Mouse (Mus musculus) kidney, embryonic 16.5 days (tissue): Measurements from ENCODE around the gene Tmem234. TPM values are rescaled to one million over a fixed set of nuclear protein-coding genes. Genes with fewer than 3 reads are reported as not detected.
A peak's percentile ranks its signal among the peaks of the same experiment; 100 is the strongest.

ENCODE experiments used
- ATAC-seq: fragments of 200-750 bp; cut with Nextera tagmentation; 2 replicates; pipeline ENCODE4 v1.8.0; 2017; ENCODE audit warnings: moderate TSS enrichment; ENCODE audit not compliant: low FRiP score, low TSS enrichment
- H3K27ac ChIP-seq: fragments of 300-500 bp; sonication (generic); 2 replicates; pipeline ENCODE4 v1.5.1; 2014; ENCODE audit warnings: low read length
- H3K27me3 ChIP-seq: fragments of 300-500 bp; sonication (generic); 2 replicates; pipeline ENCODE4 v1.6.1; 2014; ENCODE audit warnings: low read length, control low read depth, mixed read lengths; ENCODE audit not compliant: insufficient read depth
- H3K36me3 ChIP-seq: fragments of 300-500 bp; sonication (generic); 2 replicates; pipeline ENCODE4 v1.6.1; 2014; ENCODE audit warnings: low read length, control low read depth, mixed read lengths; ENCODE audit not compliant: insufficient read depth
- H3K4me1 ChIP-seq: fragments of 300-500 bp; sonication (generic); 2 replicates; pipeline ENCODE4 v1.6.1; 2014; ENCODE audit warnings: low read length, control low read depth, mixed read lengths; ENCODE audit not compliant: insufficient read depth
- H3K4me2 ChIP-seq: fragments of 300-500 bp; sonication (generic); replicated peaks from 2 replicates; pipeline ENCODE4 v1.6.1; 2014; ENCODE audit warnings: low read depth, low read length
- H3K4me3 ChIP-seq: fragments of 300-500 bp; sonication (generic); 2 replicates; pipeline ENCODE4 v1.5.1; 2014; ENCODE audit warnings: mild to moderate bottlenecking, low read length
- H3K9ac ChIP-seq: fragments of 300-500 bp; sonication (generic); replicated peaks from 2 replicates; pipeline ENCODE4 v1.6.1; 2014; ENCODE audit warnings: low read length
- H3K9me3 ChIP-seq: fragments of 300-500 bp; sonication (generic); 2 replicates; pipeline ENCODE4 v1.6.1; 2016; ENCODE audit warnings: low read length, control low read depth
- WGBS: fragments of 180-500 bp; shearing (Covaris S2); extraction: QIAGEN DNeasy Blood & Tissue Kit; methylation state at CpG from one replicate; pipeline ENCODE4 v1.1.7; 2014; 5-methylcytosine and 5-hydroxymethylcytosine counted together
- polyA plus RNA-seq: library from polyadenylated mRNA; unstranded; fragments of >200 nt; fragmentation: Nextera tagmentation; extraction: Ambion mirVana; gene quantifications from 2 replicates; pipeline ENCODE4 v1.2.1, GENCODE M21; 2015

Tmem234 gene
- polyA plus RNA-seq, 1 experiment from 2014 or later: 216 TPM

- Histone ChIP-seq H3K36me3 (no peaks in the 10 kb centered on the region), H3K4me1 (peaks cover 17% of the 10 kb centered on the region), H3K9me3 (no peaks in the 10 kb centered on the region), H3K4me3 (peak overlapping the region; percentile 34), H3K27ac (peak overlapping the region; percentile 46; the same call in 1 of the 2 replicates), H3K4me2 (peak overlapping the region; percentile 41), H3K27me3 (no peaks in the 10 kb centered on the region), H3K9ac (peak overlapping the region; percentile 56; the same call in 1 of the 2 replicates)
- 73% methylated on average over 7 of the region's 7 CpGs for WGBS
- ATAC-seq: no peak
Measured at GRCm38 (mm10) chr4:129577688-129578087, 22.8 kb upstream of the Tmem234 start.

GRCm38 (mm10) chr4:129578466-129578865 lies 22.0 kb upstream of the Tmem234 start, which contains the start of gene Fam167b:
TSS of gene Fam167b (minus strand) at chr4:129578549.
- no peaks in the 10 kb centered on the region for H3K9me3 ChIP-seq
- WGBS: 72% methylated on average over 5 of the region's 5 CpGs
- H3K9ac ChIP-seq: peak within 1 kb of the TSS; percentile 56
- H3K27me3 ChIP-seq: no peaks in the 10 kb centered on the region
- H3K36me3 ChIP-seq: no peaks in the 10 kb centered on the region
- ATAC-seq: no peak
- H3K4me1 ChIP-seq: peaks cover 17% of the 10 kb centered on the region
- peak within 1 kb of the TSS; percentile 41 for H3K4me2 ChIP-seq
- H3K27ac ChIP-seq: peak within 1 kb of the TSS; percentile 52
- peak within 1 kb of the TSS; percentile 34 for H3K4me3 ChIP-seq

- ATAC-seq: no peak
- Histone ChIP-seq H3K4me3 (no peak overlapping the region), H3K27me3 (no peaks in the 10 kb centered on the region), H3K27ac (0 out of 2 replicates have a peak overlapping the region, but pooled peaks have one; percentile 48), H3K4me2 (no peak overlapping the region), H3K9me3 (no peaks in the 10 kb centered on the region), H3K4me1 (peaks cover 23% of the 10 kb centered on the region), H3K36me3 (no peaks in the 10 kb centered on the region), H3K9ac (no peak overlapping the region)
- WGBS: 64% methylated on average over 7 of the region's 7 CpGs
Measured at GRCm38 (mm10) chr4:129580347-129580746, 20.1 kb upstream of the Tmem234 start.

GRCm38 (mm10) chr4:129582251-129582650 lies 18.2 kb upstream of the Tmem234 start:
- Histone ChIP-seq H3K27me3 (no peaks in the 10 kb centered on the region), H3K9ac (no peak overlapping the region), H3K27ac (no peak overlapping the region), H3K4me3 (no peak overlapping the region), H3K4me2 (no peak overlapping the region), H3K9me3 (no peaks in the 10 kb centered on the region), H3K36me3 (no peaks in the 10 kb centered on the region), H3K4me1 (peaks cover 18% of the 10 kb centered on the region)
- WGBS: 77% methylated on average over 1 of the region's 1 CpGs
- no peak for ATAC-seq

- H3K9ac ChIP-seq: peak overlapping the region; percentile 72
- no peaks in the 10 kb centered on the region for H3K27me3 ChIP-seq
- H3K36me3 ChIP-seq: no peaks in the 10 kb centered on the region
- peak overlapping the region; percentile 59 for H3K4me3 ChIP-seq
- no peaks in the 10 kb centered on the region for H3K9me3 ChIP-seq
- H3K4me2 ChIP-seq: peak overlapping the region; percentile 81
- H3K4me1 ChIP-seq: peaks cover 16% of the 10 kb centered on the region
- WGBS: 71% methylated on average over 1 of the region's 1 CpGs
- ATAC-seq: no peak
- peak overlapping the region; percentile 84 for H3K27ac ChIP-seq
Measured at GRCm38 (mm10) chr4:129584370-129584769, 16.1 kb upstream of the Tmem234 start.

GRCm38 (mm10) chr4:129584884-129585608 lies 15.4 kb upstream of the Tmem234 start:
- Histone ChIP-seq H3K9me3 (no peaks in the 10 kb centered on the region), H3K4me2 (peak overlapping the region; percentile 81), H3K4me3 (peak overlapping the region; percentile 59), H3K27ac (peak overlapping the region; percentile 84), H3K9ac (peak overlapping the region; percentile 72), H3K27me3 (no peaks in the 10 kb centered on the region), H3K4me1 (peaks cover 16% of the 10 kb centered on the region), H3K36me3 (no peaks in the 10 kb centered on the region)
- WGBS: 2% methylated on average over 36 of the region's 36 CpGs
- peak; percentile 83 for ATAC-seq

- no peaks in the 10 kb centered on the region for H3K9me3 ChIP-seq
- H3K4me3 ChIP-seq: peak overlapping the region; percentile 59
- H3K27ac ChIP-seq: peak overlapping the region; percentile 84; the same call in 1 of the 2 replicates
- 63% methylated on average over 9 of the region's 9 CpGs for WGBS
- H3K4me1 ChIP-seq: peaks cover 13% of the 10 kb centered on the region
- no peak for ATAC-seq
- H3K4me2 ChIP-seq: peak overlapping the region; percentile 81
- H3K36me3 ChIP-seq: peaks cover 7% of the 10 kb centered on the region
- no peaks in the 10 kb centered on the region for H3K27me3 ChIP-seq
- H3K9ac ChIP-seq: peak overlapping the region; percentile 72
Measured at GRCm38 (mm10) chr4:129585773-129586172, 14.7 kb upstream of the Tmem234 start.

GRCm38 (mm10) chr4:129586943-129587342 lies 13.5 kb upstream of the Tmem234 start:
- Histone ChIP-seq H3K27ac (peak overlapping the region; percentile 58), H3K9me3 (no peaks in the 10 kb centered on the region), H3K4me2 (no peak overlapping the region), H3K4me3 (no peak overlapping the region), H3K4me1 (peaks cover 13% of the 10 kb centered on the region), H3K27me3 (no peaks in the 10 kb centered on the region), H3K36me3 (peaks cover 17% of the 10 kb centered on the region), H3K9ac (no peak overlapping the region)
- WGBS: 24% methylated on average over 1 of the region's 1 CpGs
- ATAC-seq: 0 out of 2 replicates have a peak, but pooled peaks have one; percentile 37

GRCm38 (mm10) chr4:129588865-129589264 lies 11.6 kb upstream of the Tmem234 start:
- H3K4me1 ChIP-seq: peaks cover 13% of the 10 kb centered on the region
- 71% methylated on average over 4 of the region's 4 CpGs for WGBS
- H3K9ac ChIP-seq: no peak overlapping the region
- no peak for ATAC-seq
- no peaks in the 10 kb centered on the region for H3K9me3 ChIP-seq
- H3K4me3 ChIP-seq: no peak overlapping the region
- peaks cover 34% of the 10 kb centered on the region for H3K36me3 ChIP-seq
- H3K27ac ChIP-seq: no peak overlapping the region
- no peak overlapping the region for H3K4me2 ChIP-seq
- no peaks in the 10 kb centered on the region for H3K27me3 ChIP-seq

- Histone ChIP-seq H3K4me2 (no peak overlapping the region), H3K36me3 (peaks cover 43% of the 10 kb centered on the region), H3K9ac (no peak overlapping the region), H3K27ac (0 out of 2 replicates have a peak overlapping the region, but pooled peaks have one; percentile 27), H3K4me3 (no peak overlapping the region), H3K9me3 (no peaks in the 10 kb centered on the region), H3K27me3 (no peaks in the 10 kb centered on the region), H3K4me1 (0 out of 2 replicates have a peak, but pooled peaks cover 2% of the 10 kb centered on the region)
- ATAC-seq: peak; percentile 88
- 34% methylated on average over 7 of the region's 7 CpGs for WGBS
Measured at GRCm38 (mm10) chr4:129608426-129609025, 8.1 kb downstream of the Tmem234 start.
